In genomic region chr14:77413106-77413505, GRCm38 (mm10) we compare ENCODE assay signal across 23 mouse cellular contexts.
DNase-seq lines count a peak whose midpoint lies in the region; ATAC-seq and TF ChIP-seq lines count a peak whose summit lies in the region.
"Had no signal": no experiment of that assay in that cellular context is flagged by ENCODE, and none has a peak within 500 bp of the region (broad histone marks: within the 10 kb centered on the region; RNA-seq: fewer than 3 reads in every experiment).

No protein-coding gene starts in this region.

- H3K27me3 ChIP-seq in heart, embryonic 16.5 days (ENCODE audit: control insufficient read depth, insufficient read depth, low read length): no peaks in the 10 kb centered on the region
- no peaks in the 10 kb centered on the region for H3K27me3 ChIP-seq in thymus, adult 2 months (ENCODE audit: control insufficient read depth, insufficient read depth, low read length)
- H3K27me3 ChIP-seq in midbrain, embryonic 11.5 days (ENCODE audit: control insufficient read depth, insufficient read depth, low read length): no peaks in the 10 kb centered on the region
- H3K27me3 ChIP-seq: embryonic facial prominence, embryonic 12.5 days; embryonic facial prominence, embryonic 15.5 days; forebrain, embryonic 15.5 days; heart, embryonic 12.5 days; heart, embryonic 15.5 days; hindbrain, embryonic 12.5 days; hindbrain, embryonic 15.5 days had no signal

- no peaks in the 10 kb centered on the region for H3K4me1 ChIP-seq in heart, embryonic 16.5 days (ENCODE audit: control insufficient read depth, insufficient read depth, low read length)
- H3K4me1 ChIP-seq in thymus, adult 2 months (replicated peaks; ENCODE audit: control insufficient read depth, insufficient read depth, low read length): peaks cover 20% of the 10 kb centered on the region
- H3K4me1 ChIP-seq in midbrain, embryonic 11.5 days (ENCODE audit: control insufficient read depth, insufficient read depth, low read length): no peaks in the 10 kb centered on the region
- H3K4me1 ChIP-seq: embryonic facial prominence, embryonic 15.5 days; forebrain, embryonic 12.5 days; heart, embryonic 12.5 days; heart, embryonic 15.5 days; hindbrain, embryonic 12.5 days; hindbrain, embryonic 15.5 days had no signal

- H3K36me3 ChIP-seq in heart, embryonic 16.5 days (ENCODE audit: control insufficient read depth, insufficient read depth): no peaks in the 10 kb centered on the region
- no peaks in the 10 kb centered on the region for H3K36me3 ChIP-seq in thymus, adult 2 months (ENCODE audit: control insufficient read depth, insufficient read depth, low read length)
- H3K36me3 ChIP-seq in midbrain, embryonic 11.5 days (ENCODE audit: control insufficient read depth, insufficient read depth, low read length): no peaks in the 10 kb centered on the region
- H3K36me3 ChIP-seq: embryonic facial prominence, embryonic 12.5 days; embryonic facial prominence, embryonic 15.5 days; forebrain, embryonic 12.5 days; forebrain, embryonic 15.5 days; heart, embryonic 12.5 days; heart, embryonic 15.5 days; hindbrain, embryonic 12.5 days; hindbrain, embryonic 15.5 days had no signal

- no peak for TF ChIP-seq CTCF in thymus, adult 2 months (IDR thresholded peaks at IDR 0.05; ENCODE audit: borderline replicate concordance, control insufficient read depth, extremely low read depth, insufficient read depth, low read length, poor library complexity)

- 0 out of 2 replicates have a peak, but pooled peaks have one; percentile 32 for ATAC-seq in heart, embryonic 16.5 days (replicated peaks; ENCODE audit: extremely low read depth, insufficient read depth, low FRiP score)
- no peak for ATAC-seq in midbrain, embryonic 11.5 days (ENCODE audit: low FRiP score)
- ATAC-seq: activated CD4-positive, CD25-positive, alpha-beta regulatory T cell, adult 4 months; forebrain, embryonic 15.5 days had no signal

- H3K4me2 ChIP-seq in heart, embryonic 16.5 days (ENCODE audit: low read depth, low read length): no peak overlapping the region
- no peak overlapping the region for H3K4me2 ChIP-seq in midbrain, embryonic 11.5 days
- H3K4me2 ChIP-seq: embryonic facial prominence, embryonic 12.5 days; embryonic facial prominence, embryonic 15.5 days; forebrain, embryonic 12.5 days; forebrain, embryonic 15.5 days; heart, embryonic 12.5 days; heart, embryonic 15.5 days; hindbrain, embryonic 12.5 days; hindbrain, embryonic 15.5 days had no signal

- H3K9me3 ChIP-seq in heart, embryonic 16.5 days (replicated peaks; ENCODE audit: control insufficient read depth, low read length): no peaks in the 10 kb centered on the region
- H3K9me3 ChIP-seq in midbrain, embryonic 11.5 days (ENCODE audit: control insufficient read depth, low read length): no peaks in the 10 kb centered on the region
- H3K9me3 ChIP-seq: embryonic facial prominence, embryonic 12.5 days; embryonic facial prominence, embryonic 15.5 days; forebrain, embryonic 12.5 days; forebrain, embryonic 15.5 days; heart, embryonic 12.5 days; heart, embryonic 15.5 days; hindbrain, embryonic 12.5 days; hindbrain, embryonic 15.5 days had no signal

- TF ChIP-seq POLR2A in thymus, adult 2 months (IDR thresholded peaks at IDR 0.05; ENCODE audit: control insufficient read depth, extremely low read depth, insufficient read depth, low read length, poor library complexity): no peak

- H3K27ac ChIP-seq in heart, embryonic 16.5 days (ENCODE audit: low read length): no peak overlapping the region
- peak overlapping the region; percentile 100 for H3K27ac ChIP-seq in thymus, adult 2 months (ENCODE audit: control insufficient read depth, insufficient read depth, low read length)
- no peak overlapping the region for H3K27ac ChIP-seq in midbrain, embryonic 11.5 days (ENCODE audit: low read depth, low read length)
- H3K27ac ChIP-seq: embryonic facial prominence, embryonic 12.5 days; embryonic facial prominence, embryonic 15.5 days; forebrain, embryonic 12.5 days; forebrain, embryonic 15.5 days; heart, embryonic 15.5 days; hindbrain, embryonic 12.5 days; hindbrain, embryonic 15.5 days had no signal

- no peak for DNase-seq in heart, adult 11 months
- peak; percentile 48 for DNase-seq in thymus, adult 2 months
- peak; percentile 57 to 59 for DNase-seq in thymus, postnatal 10 days (ENCODE audit: low spot score in 2 of 2)
- DNase-seq in thymus, postnatal 4 days: peak; percentile 49
- DNase-seq in midbrain, embryonic 11.5 days (ENCODE audit: low spot score, missing footprints): no peak
- DNase-seq in cerebellum, postnatal 10 days: no peak
- DNase-seq: adrenal gland, adult 8-10 months; adrenal gland, postnatal 25 days; B cell, adult 2 months; cerebellum, adult 18-20 months; cerebellum, adult 9-10 months; cerebellum, postnatal 25 days; gastrocnemius, postnatal 25 days had no signal

- H3K9ac ChIP-seq in heart, embryonic 16.5 days (ENCODE audit: low read length): no peak overlapping the region
- H3K9ac ChIP-seq in midbrain, embryonic 11.5 days (ENCODE audit: low read length): no peak overlapping the region
- H3K9ac ChIP-seq: embryonic facial prominence, embryonic 12.5 days; embryonic facial prominence, embryonic 15.5 days; forebrain, embryonic 12.5 days; forebrain, embryonic 15.5 days; heart, embryonic 12.5 days; heart, embryonic 15.5 days; hindbrain, embryonic 12.5 days; hindbrain, embryonic 15.5 days had no signal

- no peak overlapping the region for H3K4me3 ChIP-seq in heart, embryonic 16.5 days (ENCODE audit: low read length)
- H3K4me3 ChIP-seq in thymus, adult 2 months (ENCODE audit: control insufficient read depth, insufficient read depth, low read length): 0 out of 2 replicates have a peak overlapping the region, but pooled peaks have one; percentile 33
- H3K4me3 ChIP-seq in midbrain, embryonic 11.5 days (ENCODE audit: low read depth, low read length): no peak overlapping the region
- H3K4me3 ChIP-seq: embryonic facial prominence, embryonic 12.5 days; embryonic facial prominence, embryonic 15.5 days; forebrain, embryonic 12.5 days; forebrain, embryonic 15.5 days; heart, embryonic 12.5 days; heart, embryonic 15.5 days; hindbrain, embryonic 12.5 days; hindbrain, embryonic 15.5 days had no signal

- 68% methylated on average over 5 of the region's 5 CpGs for WGBS in heart, embryonic 16.5 days
- WGBS in thymus, adult 2 months: 16% methylated on average over 5 of the region's 5 CpGs
- 87% methylated on average over 5 of the region's 5 CpGs for WGBS in midbrain, embryonic 11.5 days

Comparison
In these comparisons a context has a peak if more than half of its experiments do, and no peak if none do; other contexts are left out.
1. DNase-seq: peak in thymus, adult 2 months (single experiment), thymus, postnatal 10 days (2 of 2) and thymus, postnatal 4 days (single experiment); none in heart, adult 11 months (single experiment), midbrain, embryonic 11.5 days (single experiment) and cerebellum, postnatal 10 days (0 of 2).